Mouse (Mus musculus): ENCODE data around the gene Trap1.

- no peak for TF ChIP-seq MAX (IDR thresholded peaks at IDR 0.05; ENCODE audit: low read depth)
- no peak for TF ChIP-seq USF1 (IDR thresholded peaks at IDR 0.05; ENCODE audit: low read depth)
- no peak for TF ChIP-seq REST (IDR thresholded peaks at IDR 0.05; ENCODE audit: insufficient read depth, insufficient read length)
- TF ChIP-seq POLR2AphosphoS2 (IDR thresholded peaks at IDR 0.05; ENCODE audit: insufficient read length, low read depth), result no peak
- TF ChIP-seq MYOD1 (IDR thresholded peaks at IDR 0.05; ENCODE audit: control insufficient read depth in 1 of 3, insufficient read length in 2 of 3, low read depth in 2 of 3), result peak in 2 of 3 experiments; percentile 3 to 27
- TF ChIP-seq POLR2A (IDR thresholded peaks at IDR 0.05; ENCODE audit: insufficient read length, low read depth), result no peak
- TF ChIP-seq SRF (IDR thresholded peaks at IDR 0.05; ENCODE audit: control insufficient read depth, insufficient read length, low read depth), result no peak
- no peak for TF ChIP-seq E2F4 (IDR thresholded peaks at IDR 0.05; ENCODE audit: insufficient read depth)
- no peak for TF ChIP-seq CEBPB (IDR thresholded peaks at IDR 0.05; ENCODE audit: insufficient read depth, poor library complexity, severe bottlenecking)
- TF ChIP-seq TCF12 (IDR thresholded peaks at IDR 0.05; ENCODE audit: insufficient read depth, poor library complexity, severe bottlenecking), result no peak
- TF ChIP-seq MYOG (IDR thresholded peaks at IDR 0.05; ENCODE audit: control insufficient read depth in 1 of 3, insufficient read depth in 1 of 3, insufficient read length in 2 of 3, low read depth in 2 of 3), result no peak
- no peak for TF ChIP-seq TCF3 (IDR thresholded peaks at IDR 0.05; ENCODE audit: insufficient read length, low read depth)
These were observed 48.2 kb downstream of the Trap1 start for GRCm38 (mm10) chr16:4029371-4029841.
